Mouse (Mus musculus): ENCODE measurements around the gene Dpm3.
A peak's percentile ranks its signal among the peaks of the same experiment; 100 is the strongest.

GRCm38 (mm10) chr3:89246261-89247100 lies 12.7 kb upstream of the Dpm3 start, which contains the start of gene Trim46:
- TF ChIP-seq POLR2A (IDR thresholded peaks at IDR 0.05; ENCODE audit: low read depth, low read length) = 0 out of 2 replicates have a peak, but pooled peaks have one; percentile 28
- peak; percentile 91 for TF ChIP-seq CTCF (IDR thresholded peaks at IDR 0.05; ENCODE audit: extremely low read depth, insufficient read length, insufficient replicate concordance, low read depth, low read length)

All from small intestine, adult 2 months (tissue).